Comparison of ENCODE assay signal across 11 mouse cellular contexts in the genomic region with DNA sequence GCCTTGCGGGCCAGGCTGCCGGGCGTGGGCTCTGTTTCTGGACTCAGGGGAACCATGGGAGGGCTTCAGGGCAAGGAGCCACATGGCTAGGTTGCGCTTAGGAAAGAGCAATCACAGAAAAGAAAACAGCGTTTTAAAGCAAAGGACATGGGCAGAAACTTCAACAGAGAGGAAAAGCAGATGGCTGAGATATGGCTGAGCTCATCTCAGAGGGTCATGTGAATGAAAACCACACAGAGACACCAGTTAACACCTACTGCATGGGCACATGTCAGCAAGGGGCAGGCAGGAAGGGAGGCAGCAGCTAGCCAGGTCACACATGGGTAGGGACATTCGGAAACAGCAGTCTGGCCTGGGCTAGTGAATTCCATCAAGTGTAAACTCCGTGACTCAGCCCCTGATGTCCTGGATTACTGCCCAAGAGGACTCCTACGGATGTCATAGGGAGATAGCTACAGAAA. TPM values are rescaled to one million over a fixed set of nuclear protein-coding genes. Genes with fewer than 3 reads are reported as not detected.
DNase-seq lines count a peak whose midpoint lies in the region; ATAC-seq and TF ChIP-seq lines count a peak whose summit lies in the region.
"Had no signal": no experiment of that assay in that cellular context is flagged by ENCODE, and none has a peak within 500 bp of the region (broad histone marks: within the 10 kb centered on the region; RNA-seq: fewer than 3 reads in every experiment).

No protein-coding gene starts in this region.

- H3K9ac ChIP-seq in embryonic facial prominence, embryonic 12.5 days, result no peak overlapping the region
- H3K9ac ChIP-seq in limb, embryonic 14.5 days (ENCODE audit: low read depth, low read length, severe bottlenecking), result no peak overlapping the region
- H3K9ac ChIP-seq: hindbrain, embryonic 14.5 days; liver, embryonic 14.5 days had no signal

- no peak for TF ChIP-seq CTCF in left cerebral cortex, adult 2 months (IDR thresholded peaks at IDR 0.05)

- H3K27ac ChIP-seq in embryonic facial prominence, embryonic 12.5 days, result peak overlapping the region; percentile 96
- H3K27ac ChIP-seq in limb, embryonic 14.5 days (replicated peaks; ENCODE audit: low read depth, low read length), result peak overlapping the region; percentile 79
- H3K27ac ChIP-seq in left cerebral cortex, adult 2 months, result no peak overlapping the region
- H3K27ac ChIP-seq: liver, embryonic 14.5 days had no signal

- no peaks in the 10 kb centered on the region for H3K27me3 ChIP-seq in embryonic facial prominence, embryonic 12.5 days
- H3K27me3 ChIP-seq in limb, embryonic 14.5 days (ENCODE audit: control insufficient read depth, insufficient read depth, low read length), result no peaks in the 10 kb centered on the region

- peaks cover 42% of the 10 kb centered on the region for H3K4me1 ChIP-seq in embryonic facial prominence, embryonic 12.5 days
- peaks cover 46% of the 10 kb centered on the region for H3K4me1 ChIP-seq in limb, embryonic 14.5 days (ENCODE audit: control insufficient read depth, insufficient read depth, low read length)

- H3K36me3 ChIP-seq in embryonic facial prominence, embryonic 12.5 days, result no peaks in the 10 kb centered on the region
- no peaks in the 10 kb centered on the region for H3K36me3 ChIP-seq in limb, embryonic 14.5 days (ENCODE audit: control insufficient read depth, insufficient read depth, low read length)

- H3K9me3 ChIP-seq in embryonic facial prominence, embryonic 12.5 days, result 0 out of 2 replicates have a peak, but pooled peaks cover 4% of the 10 kb centered on the region
- H3K9me3 ChIP-seq in limb, embryonic 14.5 days (ENCODE audit: control insufficient read depth, low read length), result no peaks in the 10 kb centered on the region

- DNase-seq in lung, postnatal 25 days (ENCODE audit: low spot score), result peak; percentile 24
- no peak for DNase-seq in lung, postnatal 14 days
- DNase-seq in heart, adult 8-10 months (ENCODE audit: low spot score), result peak; percentile 73
- DNase-seq in limb, embryonic 14.5 days (ENCODE audit: low spot score), result no peak
- no peak for DNase-seq in urinary bladder, adult 18-20 months (ENCODE audit: low spot score in 2 of 2)
- no peak for DNase-seq in liver
- no peak for DNase-seq in left cerebral cortex, adult 2 months (ENCODE audit: extremely low spot score in 1 of 2, low spot score in 2 of 2)
- DNase-seq: thymus, adult 2 months had no signal

- TF ChIP-seq POLR2A in limb, embryonic 14.5 days (IDR thresholded peaks at IDR 0.05; ENCODE audit: borderline replicate concordance, extremely low read depth, insufficient read depth, insufficient read length), result no peak

- no peak for ATAC-seq in embryonic facial prominence, embryonic 12.5 days (ENCODE audit: insufficient number of reproducible peaks, insufficient read depth, low FRiP score, low TSS enrichment)
- no peak for ATAC-seq in limb, embryonic 14.5 days (ENCODE audit: low FRiP score, low read depth)

- intact Hi-C loops in left cerebral cortex, adult 2 months (cut with DNase I), result no loop called here

- no peak overlapping the region for H3K4me3 ChIP-seq in embryonic facial prominence, embryonic 12.5 days
- H3K4me3 ChIP-seq in limb, embryonic 14.5 days (replicated peaks; ENCODE audit: low read length), result no peak overlapping the region
- H3K4me3 ChIP-seq in left cerebral cortex, adult 2 months, result no peak overlapping the region

- 76% methylated on average over 8 of the region's 8 CpGs for WGBS in embryonic facial prominence, embryonic 12.5 days
- 59% methylated on average over 8 of the region's 8 CpGs for WGBS in limb, embryonic 14.5 days

- H3K4me2 ChIP-seq in embryonic facial prominence, embryonic 12.5 days (replicated peaks), result no peak overlapping the region
- no peak overlapping the region for H3K4me2 ChIP-seq in limb, embryonic 14.5 days (replicated peaks; ENCODE audit: low read depth, low read length, severe bottlenecking)
- H3K4me2 ChIP-seq: hindbrain, embryonic 14.5 days had no signal

RNA-seq across cellular contexts. Expression of gene Fbln2, which starts 10.3 kb away (rescaled TPM):
- 179 and 200 TPM in 2 replicates for polyA plus RNA-seq in embryonic facial prominence, embryonic 12.5 days (2016; fragmentation: Nextera tagmentation; extraction: Ambion mirVana)
- 10 to 100 TPM; 42.1 to 59.3 (median 49.9) TPM for total RNA-seq in heart, adult 8-10 months (2022)
- polyA plus RNA-seq in limb, embryonic 14.5 days (2012; rRNA removed), result 294 and 404 TPM in 2 replicates
- 219 and 254 TPM in 2 replicates for polyA plus RNA-seq in limb, embryonic 14.5 days (2014; fragmentation: Nextera tagmentation; extraction: Ambion mirVana)
- 1 to 10 TPM; 5.7 to 8.0 TPM for total RNA-seq in left cerebral cortex, adult 2 months (2021)

RNA-seq across cellular contexts. Expression of gene Hdac11, which starts 45.4 kb away (rescaled TPM):
- polyA plus RNA-seq in embryonic facial prominence, embryonic 12.5 days (2016; fragmentation: Nextera tagmentation; extraction: Ambion mirVana), result 16.7 and 16.8 TPM in 2 replicates
- total RNA-seq in heart, adult 8-10 months (2022), result 10 to 100 TPM; 20.1 to 24.7 (median 23.3) TPM
- 43.9 and 46.0 TPM in 2 replicates for polyA plus RNA-seq in limb, embryonic 14.5 days (2012; rRNA removed)
- polyA plus RNA-seq in limb, embryonic 14.5 days (2014; fragmentation: Nextera tagmentation; extraction: Ambion mirVana), result 18.1 and 18.5 TPM in 2 replicates
- total RNA-seq in left cerebral cortex, adult 2 months (2021), result 100 to 1,000 TPM; 174 to 176 TPM

Comparison
In these comparisons a context has a peak if more than half of its experiments do, and no peak if none do; other contexts are left out.
1. DNase-seq: peak in lung, postnatal 25 days (single experiment) and heart, adult 8-10 months (single experiment); none in lung, postnatal 14 days (single experiment), limb, embryonic 14.5 days (single experiment), urinary bladder, adult 18-20 months (0 of 2), liver (single experiment) and left cerebral cortex, adult 2 months (0 of 2).
2. RNA of gene Fbln2, which starts 10.3 kb away (total RNA-seq): 42.1 to 59.3 TPM in heart, adult 8-10 months; 5.7 to 8.0 TPM in left cerebral cortex, adult 2 months; every median in the first group is over 4 times any median in the second.
3. RNA of gene Hdac11, which starts 45.4 kb away (total RNA-seq): 174 to 176 TPM in left cerebral cortex, adult 2 months; 20.1 to 24.7 TPM in heart, adult 8-10 months; every median in the first group is over 4 times any median in the second.